Mouse (Mus musculus) ovary, postnatal 36 days (tissue): ENCODE measurements at regions not wholly inside any gene's neighbourhood (a gene's known extent, or its start where the extent isn't known, plus 50 kb on each side); places are given as distances from the start of the nearest gene placed in this dataset.

Experiments
- DNase-seq: peaks from one replicate; pipeline ENCODE4 v3.0.0; 2022; ENCODE audit warnings: low spot score, mixed read lengths

- no peak for DNase-seq
Observed at GRCm38 (mm10) chr14:46302601-46303000, 76.6 kb upstream of the Gm15217 start.

- no peak for DNase-seq
Observed at GRCm38 (mm10) chr14:46305267-46305666, 73.9 kb upstream of the Gm15217 start.

GRCm38 (mm10) chr14:46313064-46313463 is 66.2 kb upstream of the Gm15217 start:
- DNase-seq, result no peak

GRCm38 (mm10) chr14:46316521-46316920 is 62.7 kb upstream of the Gm15217 start:
- no peak for DNase-seq

GRCm38 (mm10) chr14:46317406-46318045 is 61.7 kb upstream of the Gm15217 start:
- DNase-seq, result no peak

GRCm38 (mm10) chr14:46328064-46328463 is 51.1 kb upstream of the Gm15217 start:
- DNase-seq, result no peak
